In the genomic region with DNA sequence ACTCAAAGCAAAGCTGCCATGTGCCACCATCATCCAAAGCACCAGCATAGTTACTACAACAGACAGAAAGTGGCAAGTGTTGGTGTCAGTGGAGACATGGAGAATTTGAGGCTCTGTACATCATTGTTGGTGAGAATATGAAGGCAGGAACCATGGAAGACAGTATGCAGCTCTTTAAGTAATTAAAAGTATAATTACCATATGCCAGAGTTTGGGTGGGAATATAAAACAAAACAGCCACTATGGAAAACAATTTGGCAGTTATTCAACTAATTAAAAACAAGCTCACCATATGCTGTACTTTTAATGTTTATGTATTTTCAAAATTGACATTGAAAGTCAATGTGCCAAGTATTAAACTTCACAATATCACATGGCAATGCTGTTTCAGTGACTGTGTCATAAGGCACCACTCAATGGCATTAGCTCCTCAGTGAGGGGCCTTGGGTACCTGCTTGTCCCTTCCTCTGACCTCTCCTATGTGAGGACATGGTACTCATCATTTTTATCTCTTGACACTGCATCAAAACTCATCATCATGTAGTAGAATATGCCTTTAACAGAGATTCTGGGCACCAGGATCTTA, we compare ENCODE assay signal across 28 mouse cellular contexts.
"Had no signal": no experiment of that assay in that cellular context is flagged by ENCODE, and none has a peak within 500 bp of the region (broad histone marks: within the 10 kb centered on the region; RNA-seq: fewer than 3 reads in every experiment).

No protein-coding gene starts in this region.

- H3K9me3 ChIP-seq: heart, embryonic 10.5 days; heart, embryonic 12.5 days; hindbrain, embryonic 10.5 days; hindbrain, embryonic 12.5 days; intestine, embryonic 15.5 days; limb, embryonic 10.5 days; limb, embryonic 12.5 days; liver, embryonic 13.5 days; liver, embryonic 15.5 days had no signal

- H3K4me3 ChIP-seq: gastrocnemius, adult 2 months; heart, embryonic 10.5 days; heart, embryonic 12.5 days; hindbrain, embryonic 10.5 days; hindbrain, embryonic 12.5 days; intestine, embryonic 15.5 days; left cerebral cortex, adult 2 months; limb, embryonic 10.5 days; limb, embryonic 12.5 days; liver, embryonic 13.5 days; liver, embryonic 15.5 days had no signal

- H3K4me1 ChIP-seq: heart, embryonic 10.5 days; heart, embryonic 12.5 days; hindbrain, embryonic 10.5 days; hindbrain, embryonic 12.5 days; intestine, embryonic 15.5 days; limb, embryonic 10.5 days; limb, embryonic 12.5 days; liver, embryonic 13.5 days; liver, embryonic 15.5 days had no signal

- H3K36me3 ChIP-seq: heart, embryonic 10.5 days; heart, embryonic 12.5 days; hindbrain, embryonic 10.5 days; hindbrain, embryonic 12.5 days; intestine, embryonic 15.5 days; limb, embryonic 10.5 days; limb, embryonic 12.5 days; liver, embryonic 13.5 days; liver, embryonic 15.5 days had no signal

- H3K4me2 ChIP-seq: heart, embryonic 12.5 days; hindbrain, embryonic 12.5 days; hindbrain, embryonic 14.5 days; intestine, embryonic 15.5 days; limb, embryonic 12.5 days; liver, embryonic 11.5 days; liver, embryonic 13.5 days; liver, embryonic 15.5 days had no signal

- DNase-seq: gastrocnemius, adult 2 months; gastrocnemius, postnatal 10 days; gastrocnemius, postnatal 25 days; heart, adult 18-20 months; heart, postnatal 10 days; heart, postnatal 4 days; kidney, adult 18-20 months; kidney, adult 8-10 months; kidney, postnatal 10 days; kidney, postnatal 25 days; kidney, postnatal 4 days; liver; liver, embryonic 13.5 days; liver, postnatal 0 days had no signal

- ATAC-seq: hindbrain, embryonic 16.5 days; inflammation-experienced regulatory T-cells, adult 6 months; intestine, embryonic 15.5 days; intestine, postnatal 0 days; liver, postnatal 0 days had no signal

- H3K27ac ChIP-seq: gastrocnemius, adult 2 months; heart, embryonic 10.5 days; hindbrain, embryonic 10.5 days; hindbrain, embryonic 12.5 days; hindbrain, embryonic 14.5 days; intestine, embryonic 15.5 days; left cerebral cortex, adult 2 months; limb, embryonic 10.5 days; limb, embryonic 12.5 days; liver, embryonic 13.5 days; liver, embryonic 15.5 days had no signal

- H3K27me3 ChIP-seq: heart, embryonic 12.5 days; hindbrain, embryonic 12.5 days; intestine, embryonic 15.5 days; limb, embryonic 12.5 days; liver, embryonic 13.5 days; liver, embryonic 15.5 days had no signal

- H3K9ac ChIP-seq: heart, embryonic 12.5 days; hindbrain, embryonic 12.5 days; hindbrain, embryonic 14.5 days; intestine, embryonic 15.5 days; limb, embryonic 12.5 days; liver, embryonic 13.5 days; liver, embryonic 15.5 days; liver, postnatal 0 days had no signal
